Mouse (Mus musculus) hematopoietic multipotent progenitor cell, adult 10-12 weeks (in vitro differentiated cells): ENCODE data around the gene Gucy2d. TPM values are rescaled to one million over a fixed set of nuclear protein-coding genes. Genes with fewer than 3 reads are reported as not detected.

ENCODE experiments used
- polyA plus RNA-seq: library from polyadenylated mRNA; stranded (reverse); fragments of >175 nt; gene quantifications from 2 replicates; pipeline ENCODE4 v1.2.3, GENCODE M21; 2012; ENCODE audit warnings: low replicate concordance

Gucy2d gene
- polyA plus RNA-seq = 0.03 TPM in 1 of 2 replicates, not detected in the other

GRCm38 (mm10) chr7:98439956-98440466 is at the start of gene Gucy2d:
Gucy2d (plus strand) TSS chr7:98440416.

GRCm38 (mm10) chr7:98489131-98489530 is 48.9 kb downstream of the Gucy2d start, which contains the start of gene Lrrc32:
Lrrc32 (plus strand) TSS chr7:98489283.

Other genes starting within 250 kb of the Gucy2d start
- 0.08 TPM in 1 of 2 replicates, not detected in the other for gene B3gnt6, start 240.9 kb upstream of the Gucy2d start, polyA plus RNA-seq
- 2.6 and 10.4 TPM in 2 replicates for gene Acer3, start 119.2 kb upstream of the Gucy2d start, polyA plus RNA-seq
- 1.6 and 2.4 TPM in 2 replicates for gene Tsku, start 79.1 kb upstream of the Gucy2d start, polyA plus RNA-seq
- 2.4 and 3.3 TPM in 2 replicates for gene Lrrc32, start 48.9 kb downstream of the Gucy2d start, polyA plus RNA-seq
- 2.9 and 6.0 TPM in 2 replicates for gene Emsy, start 216.4 kb downstream of the Gucy2d start, polyA plus RNA-seq